Mouse (Mus musculus) layer of hippocampus, postnatal 14 days (tissue): ENCODE data around the gene Fh1. TPM values are rescaled to one million over a fixed set of nuclear protein-coding genes. Genes with fewer than 3 reads are reported as not detected.

Source experiments
- DNase-seq, 2 experiments: peaks; one replicate each; pipeline ENCODE4 v3.0.0; 2021 to 2022; ENCODE audit warnings: low spot score in 2 of 2, mixed read lengths in 1 of 2
- total RNA-seq, 2 experiments: library from RNA; stranded (reverse); gene quantifications; 2 replicates each; pipeline ENCODE4 v1.2.3; 2021

The Fh1 gene
- total RNA-seq, 2 experiments from 2014 or later, result 86.1 to 87.2 TPM

- DNase-seq, result peak in 1 of 2 experiments; percentile 41
Measured at GRCm38 (mm10) chr1:175554641-175555040, 70.8 kb downstream of the Fh1 start.

DNA sequence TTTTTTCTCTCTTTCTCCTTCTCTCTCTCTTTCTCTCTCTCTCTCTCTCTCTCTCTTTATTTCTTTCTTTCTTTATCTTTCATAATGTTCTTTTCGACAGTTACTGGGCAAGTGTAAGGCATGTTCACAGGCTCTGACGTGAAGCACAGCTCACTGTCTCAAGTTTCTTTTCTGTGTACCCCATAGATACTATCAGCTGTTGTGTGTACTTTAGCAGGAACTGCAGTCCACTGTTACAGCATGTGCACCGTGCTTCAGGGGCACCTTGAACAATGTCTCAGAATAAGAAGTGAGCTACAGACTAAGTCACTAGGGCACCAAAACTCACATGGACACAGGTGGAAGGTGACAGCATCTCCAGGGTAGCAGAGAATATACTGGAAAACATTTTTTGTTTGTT, 73.0 kb downstream of the Fh1 start:
- no peak for DNase-seq

GRCm38 (mm10) chr1:175550586-175550985, 74.8 kb downstream of the Fh1 start:
- DNase-seq, result peak in 1 of 2 experiments; percentile 63

Other genes with a start within 250 kb of the Fh1 start
- 10 to 100 TPM; 81.5 to 82.5 TPM for gene Rgs7, start 133.1 kb downstream of the Fh1 start, total RNA-seq
- gene Kmo, start 5.3 kb downstream of the Fh1 start, total RNA-seq, result under 1 TPM; 0.14 to 0.33 TPM
- 1 to 10 TPM; 2.1 to 4.8 TPM for gene Opn3, start 67.1 kb upstream of the Fh1 start, total RNA-seq
- 1 to 10 TPM; 6.0 to 6.8 TPM for gene Chml, start 67.3 kb upstream of the Fh1 start, total RNA-seq
- not detected for gene Wdr64, start 73.0 kb upstream of the Fh1 start, total RNA-seq